Comparison of ENCODE assay signal across 8 mouse cellular contexts in genomic region chr2:142902905-142903895, GRCm38 (mm10). TPM values are rescaled to one million over a fixed set of nuclear protein-coding genes. Genes with fewer than 3 reads are reported as not detected.
DNase-seq lines count a peak whose midpoint lies in the region; ATAC-seq and TF ChIP-seq lines count a peak whose summit lies in the region.

No protein-coding gene starts in this region.

- peaks cover 0 to 4% of the 10 kb centered on the region in 2 experiments; a peak in 2 of 4 replicates for H3K4me1 ChIP-seq in MEL (ENCODE audit: control insufficient read depth in 1 of 2, insufficient read depth in 2 of 2, low read length in 2 of 2)
- peaks cover 15% of the 10 kb centered on the region; the same call in 1 of the 2 replicates for H3K4me1 ChIP-seq in lung, embryonic 16.5 days (replicated peaks; ENCODE audit: control insufficient read depth, insufficient read depth, low read length)

- DNase-seq in MEL (ENCODE audit: low read depth, low spot score): peak; percentile 97
- peak; percentile 93 for DNase-seq in cerebellum, adult 8-10 months
- peak; percentile 95 for DNase-seq in forelimb bud, embryonic 11.5 days (ENCODE audit: low read depth, low spot score)
- DNase-seq in layer of hippocampus, adult 9-10 months (ENCODE audit: low spot score): peak; percentile 89
- DNase-seq in ovary, postnatal 10 days (ENCODE audit: low spot score): peak; percentile 76
- peak; percentile 93 to 95 for DNase-seq in thymus, postnatal 10 days (ENCODE audit: low spot score in 2 of 2)

- peaks cover 0 to 4% of the 10 kb centered on the region in 2 experiments; a peak in 1 of 4 replicates for H3K36me3 ChIP-seq in MEL (ENCODE audit: control insufficient read depth in 1 of 2, insufficient read depth in 2 of 2, low read length in 2 of 2)
- no peaks in the 10 kb centered on the region for H3K36me3 ChIP-seq in lung, embryonic 16.5 days (ENCODE audit: control insufficient read depth, insufficient read depth, low read length)

- TF ChIP-seq CTCF in MEL (IDR thresholded peaks at IDR 0.05 in 2 of 3, conservative IDR thresholded peaks at IDR 0.05 in 1 of 3; ENCODE audit: control insufficient read depth in 1 of 3, insufficient read depth in 1 of 3, low read depth in 2 of 3, low read length in 3 of 3, poor library complexity in 1 of 3, severe bottlenecking in 1 of 3): no peak

- H3K4me3 ChIP-seq in MEL (ENCODE audit: control insufficient read depth in 1 of 2, insufficient read depth in 1 of 2, low read depth in 2 of 2, low read length in 2 of 2): peak overlapping the region; percentile 50 to 52
- H3K4me3 ChIP-seq in lung, embryonic 16.5 days (ENCODE audit: low read length): peak overlapping the region; percentile 55

- H3K27ac ChIP-seq in MEL (ENCODE audit: control insufficient read depth, low read depth, low read length): peak overlapping the region; percentile 84
- peak overlapping the region; percentile 66 for H3K27ac ChIP-seq in lung, embryonic 16.5 days (ENCODE audit: low read length)

- peak overlapping the region; percentile 69 for H3K9ac ChIP-seq in MEL (ENCODE audit: control insufficient read depth, low read depth, low read length, poor library complexity, severe bottlenecking)
- peak overlapping the region; percentile 68 for H3K9ac ChIP-seq in lung, embryonic 16.5 days (ENCODE audit: low read length)

- 2% methylated on average over 34 of the region's 34 CpGs for WGBS in lung, embryonic 16.5 days

- no peaks in the 10 kb centered on the region for H3K27me3 ChIP-seq in MEL (ENCODE audit: control insufficient read depth in 1 of 2, insufficient read depth in 2 of 2, low read length in 2 of 2)
- H3K27me3 ChIP-seq in lung, embryonic 16.5 days (ENCODE audit: control insufficient read depth, insufficient read depth, low read depth, low read length): no peaks in the 10 kb centered on the region

- H3K4me2 ChIP-seq in lung, embryonic 16.5 days (ENCODE audit: low read depth, low read length): peak overlapping the region; percentile 76

- ATAC-seq in hematopoietic stem cell, adult 5-6 weeks (replicated peaks in 1 of 2; ENCODE audit: insufficient read depth in 1 of 2, low FRiP score in 2 of 2, low TSS enrichment in 1 of 2, low read depth in 1 of 2, poor library complexity in 2 of 2, severe bottlenecking in 2 of 2): peak; percentile 91 to 93
- ATAC-seq in lung, embryonic 16.5 days (ENCODE audit: low read depth): peak; percentile 96

- peak; percentile 47 to 64; a peak in 2 of 4 replicates for TF ChIP-seq POLR2A in MEL (IDR thresholded peaks at IDR 0.05; ENCODE audit: control insufficient read depth in 1 of 2, insufficient read depth in 1 of 2, low read depth in 1 of 2, low read length in 2 of 2, poor library complexity in 1 of 2)

- TF ChIP-seq RAD21 in MEL (IDR thresholded peaks at IDR 0.05; ENCODE audit: low read depth, low read length): no peak

- peaks cover 2% of the 10 kb centered on the region; the same call in 1 of the 2 replicates for H3K79me2 ChIP-seq in MEL (ENCODE audit: control insufficient read depth, insufficient read depth, low read length, poor library complexity)

- H3K9me3 ChIP-seq in MEL (replicated peaks; ENCODE audit: insufficient read depth, low read length): no peaks in the 10 kb centered on the region
- H3K9me3 ChIP-seq in lung, embryonic 16.5 days (ENCODE audit: control insufficient read depth, low read length): no peaks in the 10 kb centered on the region

- TF ChIP-seq EP300 in MEL (IDR thresholded peaks at IDR 0.05; ENCODE audit: low read depth in 1 of 2, low read length in 2 of 2): no peak

TF ChIP-seq in MEL, 35 proteins besides CTCF, POLR2A, EP300 and RAD21:
- no peak for TF ChIP-seq MEF2A (IDR thresholded peaks at IDR 0.05; ENCODE audit: extremely low read depth, insufficient replicate concordance, low read depth, low read length, poor library complexity, severe bottlenecking)
- TF ChIP-seq NELFE (IDR thresholded peaks at IDR 0.05; ENCODE audit: low read depth, low read length): no peak; the same call in 1 of the 2 replicates
- TF ChIP-seq MYB (IDR thresholded peaks at IDR 0.05; ENCODE audit: low read depth, low read length): no peak
- peak; percentile 52; the same call in 1 of the 2 replicates for TF ChIP-seq MAX (IDR thresholded peaks at IDR 0.05; ENCODE audit: low read length)
- TF ChIP-seq JUND (IDR thresholded peaks at IDR 0.05; ENCODE audit: low read depth, low read length): no peak
- TF ChIP-seq MAFK (IDR thresholded peaks at IDR 0.05; ENCODE audit: borderline replicate concordance, low read depth, low read length): no peak
- no peak for TF ChIP-seq SMC3 (IDR thresholded peaks at IDR 0.05; ENCODE audit: low read depth, low read length)
- peak; percentile 35; the same call in 1 of the 2 replicates for TF ChIP-seq POLR2AphosphoS5 (IDR thresholded peaks at IDR 0.05; ENCODE audit: borderline replicate concordance, low read depth, low read length)
- TF ChIP-seq SIN3A (IDR thresholded peaks at IDR 0.05; ENCODE audit: low read length): peak; percentile 82
- TF ChIP-seq TBP (IDR thresholded peaks at IDR 0.05; ENCODE audit: low read depth, low read length): peak; percentile 58
- peak; percentile 81; the same call in 1 of the 2 replicates for TF ChIP-seq E2F4 (IDR thresholded peaks at IDR 0.05; ENCODE audit: borderline replicate concordance, low read depth, low read length)
- TF ChIP-seq ELF1 (IDR thresholded peaks at IDR 0.05; ENCODE audit: low read depth, low read length): peak; percentile 21; the same call in 1 of the 2 replicates
- TF ChIP-seq GABPA (IDR thresholded peaks at IDR 0.05; ENCODE audit: low read depth, low read length): no peak
- TF ChIP-seq NRF1 (IDR thresholded peaks at IDR 0.05; ENCODE audit: insufficient read depth, low read depth, low read length, poor library complexity, severe bottlenecking): peak; percentile 76
- TF ChIP-seq RCOR1 (IDR thresholded peaks at IDR 0.05; ENCODE audit: low read depth, low read length): no peak
- TF ChIP-seq KAT2A (conservative IDR thresholded peaks at IDR 0.05; ENCODE audit: low read depth, low read length): no peak
- TF ChIP-seq ZMIZ1 (IDR thresholded peaks at IDR 0.05; ENCODE audit: low read depth, low read length): no peak
- TF ChIP-seq MXI1 (IDR thresholded peaks at IDR 0.05; ENCODE audit: low read depth, low read length): peak; percentile 47
- peak; percentile 18; the same call in 1 of the 2 replicates for TF ChIP-seq ETS1 (IDR thresholded peaks at IDR 0.05; ENCODE audit: low read depth, low read length)
- TF ChIP-seq HCFC1 (IDR thresholded peaks at IDR 0.05; ENCODE audit: low read depth, low read length): peak; percentile 83
- no peak for TF ChIP-seq TCF12 (IDR thresholded peaks at IDR 0.05; ENCODE audit: low read depth, low read length)
TF ChIP-seq in MEL: peak in this region for 10.

RNA-seq across cellular contexts. Expression of gene Kif16b, which starts 1.9 kb away (rescaled TPM):
- 10.6 and 10.7 TPM in 2 replicates for total RNA-seq in MEL (2012; rRNA removed)
- polyA plus RNA-seq in MEL (2012; ENCODE audit: insufficient read depth in 1 of 2, insufficient read length in 2 of 2, low read depth in 1 of 2, low replicate concordance in 2 of 2, missing spikeins in 1 of 2): 10 to 100 TPM; 13.0 to 32.0 TPM
- 34.2 and 35.2 TPM in 2 replicates for total RNA-seq in hematopoietic stem cell, adult 5-6 weeks (2017)
- 10.5 and 11.4 TPM in 2 replicates for polyA plus RNA-seq in lung, embryonic 16.5 days (2015; fragmentation: Nextera tagmentation; extraction: Ambion mirVana)

Comparison
In these comparisons a context has a peak if more than half of its experiments do, and no peak if none do; other contexts are left out.
1. Peak in every context shown above with its lines: DNase-seq, ATAC-seq, H3K4me3 ChIP-seq and H3K27ac ChIP-seq.